Mouse (Mus musculus): Measurements from ENCODE around the gene Pcbd2. TPM values are rescaled to one million over a fixed set of nuclear protein-coding genes. Genes with fewer than 3 reads are reported as not detected.
"Not testable (repeated sequence)": the region's sequence is repeated elsewhere in the genome, so short reads cannot be mapped to it uniquely, and the experiment has no call there.

Gene Pcbd2
- polyA plus RNA-seq (2015; fragmentation: Nextera tagmentation; extraction: Ambion mirVana), result 24.5 and 25.9 TPM in 2 replicates

DNA sequence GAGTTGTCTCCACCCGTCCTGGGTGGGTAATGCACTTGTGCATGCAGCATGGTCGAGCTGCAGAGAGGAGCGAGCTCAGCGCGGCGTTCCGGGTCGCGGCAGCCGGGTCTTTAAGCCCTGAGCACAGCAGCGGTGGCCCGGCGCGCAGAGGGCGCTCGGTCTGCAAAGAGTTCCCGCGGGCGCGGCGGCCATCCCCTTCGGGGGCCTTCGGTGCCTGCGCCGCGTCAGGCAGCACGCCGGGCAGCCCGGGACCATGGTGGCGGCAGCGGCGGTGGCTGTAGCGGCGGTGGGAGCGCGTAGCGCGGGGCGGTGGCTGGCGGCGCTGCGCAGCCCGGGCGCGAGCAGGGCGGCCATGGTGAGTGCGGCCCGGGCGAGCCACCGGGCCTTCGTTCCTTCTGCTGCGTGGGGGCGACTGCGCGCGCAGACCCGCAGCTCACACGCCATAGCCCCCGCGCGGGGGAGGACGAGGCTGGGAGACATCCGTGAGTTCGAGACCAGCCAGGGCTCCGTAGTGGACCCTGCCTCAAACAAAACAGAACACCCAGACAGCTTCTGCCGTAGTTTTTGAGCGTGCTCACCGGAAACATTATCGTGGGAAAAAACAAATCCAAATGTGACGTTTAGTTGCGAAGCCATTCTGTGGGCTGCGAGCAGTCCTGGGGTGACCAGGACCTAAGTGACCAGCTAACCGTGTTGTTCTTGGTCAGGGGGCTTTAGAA, at the start of gene Pcbd2:
Pcbd2 (plus strand) TSS at position 249 of the 719 bp plus-strand sequence.
- Histone ChIP-seq H3K36me3 (ENCODE audit: poor library complexity, severe bottlenecking) (peaks cover 25% of the 10 kb centered on the region), H3K9ac (peak within 1 kb of the TSS; percentile 76), H3K27me3 (no peaks in the 10 kb centered on the region), H3K4me1 (no peaks in the 10 kb centered on the region), H3K4me3 (peak within 1 kb of the TSS; percentile 57), H3K9me3 (replicated peaks) (no peaks in the 10 kb centered on the region), H3K4me2 (peak within 1 kb of the TSS; percentile 69), H3K27ac (peak within 1 kb of the TSS; percentile 97)
- ATAC-seq, result peak; percentile 93
- under 1% methylated on average over 73 of the region's 73 CpGs for WGBS

DNA sequence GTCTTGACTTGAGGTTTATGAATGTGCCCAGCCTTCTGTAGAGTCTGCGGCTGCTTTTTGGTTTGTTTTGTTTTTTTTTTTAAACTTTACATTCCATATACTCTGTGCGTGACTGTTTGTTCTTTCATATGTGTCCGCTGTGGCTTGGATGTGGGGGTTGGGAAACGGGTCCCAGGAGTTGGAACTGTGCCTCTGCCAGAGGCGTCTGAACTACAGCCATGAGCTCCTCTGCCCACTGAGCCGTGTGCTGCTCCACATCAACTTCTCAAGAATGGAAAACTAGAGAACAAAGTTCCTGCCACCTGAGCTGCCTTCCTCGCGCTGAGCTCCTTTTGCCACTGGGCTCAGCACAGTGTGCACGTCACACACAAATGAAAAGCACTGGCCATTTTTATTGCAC, 45.0 kb upstream of the Pcbd2 start:
- no peaks in the 10 kb centered on the region for H3K4me1 ChIP-seq
- H3K9ac ChIP-seq, result no peak overlapping the region
- no peaks in the 10 kb centered on the region for H3K9me3 ChIP-seq (replicated peaks)
- WGBS, result 87% methylated on average over 9 of the region's 9 CpGs
- no peak overlapping the region for H3K4me2 ChIP-seq
- ATAC-seq, result no peak
- no peak overlapping the region for H3K4me3 ChIP-seq
- H3K27ac ChIP-seq, result no peak overlapping the region
- H3K36me3 ChIP-seq (ENCODE audit: poor library complexity, severe bottlenecking), result peaks cover 45% of the 10 kb centered on the region
- no peaks in the 10 kb centered on the region for H3K27me3 ChIP-seq

DNA sequence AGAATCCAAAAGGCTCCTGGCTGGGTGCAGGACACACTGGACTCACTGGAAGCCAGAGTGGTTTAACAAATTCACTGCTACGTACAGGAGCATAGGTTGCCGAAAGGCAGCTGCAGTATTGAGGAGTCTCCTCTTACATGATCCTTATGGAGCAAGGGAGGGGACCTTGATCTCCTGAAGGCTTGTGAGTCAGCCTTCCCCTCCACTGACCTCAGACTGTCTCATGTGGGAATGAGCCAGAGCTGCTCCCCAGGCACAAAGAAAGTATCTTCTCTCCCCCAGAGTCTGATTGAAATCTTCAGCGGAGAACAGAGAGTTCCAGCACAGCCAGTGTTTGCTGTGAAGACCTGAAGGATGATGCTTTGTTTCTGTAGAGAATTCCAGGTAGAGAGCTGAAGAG, 43.6 kb upstream of the Pcbd2 start:
- no peaks in the 10 kb centered on the region for H3K27me3 ChIP-seq
- peaks cover 8% of the 10 kb centered on the region; the same call in 1 of the 2 replicates for H3K4me1 ChIP-seq
- H3K36me3 ChIP-seq (ENCODE audit: poor library complexity, severe bottlenecking), result peaks cover 31% of the 10 kb centered on the region
- WGBS, result 95% methylated on average over 3 of the region's 3 CpGs
- no peak for ATAC-seq
- no peaks in the 10 kb centered on the region for H3K9me3 ChIP-seq (replicated peaks)
- H3K4me2 ChIP-seq, result no peak overlapping the region
- no peak overlapping the region for H3K27ac ChIP-seq
- no peak overlapping the region for H3K4me3 ChIP-seq
- H3K9ac ChIP-seq, result no peak overlapping the region

DNA sequence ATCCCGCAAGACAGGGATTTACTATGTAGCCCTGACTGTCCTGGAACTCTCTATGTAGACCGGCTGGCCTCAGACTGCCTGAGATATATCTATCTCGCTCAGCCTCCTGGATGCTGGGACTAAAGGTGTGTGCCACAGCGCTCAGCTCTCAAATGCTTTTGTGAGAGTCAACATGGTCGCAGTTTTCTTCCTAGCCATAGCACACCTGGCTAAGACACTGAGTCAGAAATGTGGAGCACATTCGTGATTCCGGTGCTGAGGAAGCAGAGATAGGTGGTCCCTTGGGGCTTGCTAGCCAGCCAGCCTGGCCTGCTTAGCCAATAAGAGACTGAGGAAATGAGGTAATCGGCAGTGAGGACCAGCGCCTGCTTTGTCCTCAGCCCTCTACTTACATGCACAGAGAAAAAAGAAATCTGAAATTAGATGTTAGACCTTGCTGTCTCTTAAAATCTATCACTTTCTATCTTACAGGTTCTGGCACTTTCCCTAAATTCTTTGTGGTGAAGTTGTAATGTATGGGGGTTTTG, 41.0 kb upstream of the Pcbd2 start:
- ATAC-seq, result no peak
- Histone ChIP-seq H3K27me3 (no peaks in the 10 kb centered on the region), H3K27ac (no peak overlapping the region)

DNA sequence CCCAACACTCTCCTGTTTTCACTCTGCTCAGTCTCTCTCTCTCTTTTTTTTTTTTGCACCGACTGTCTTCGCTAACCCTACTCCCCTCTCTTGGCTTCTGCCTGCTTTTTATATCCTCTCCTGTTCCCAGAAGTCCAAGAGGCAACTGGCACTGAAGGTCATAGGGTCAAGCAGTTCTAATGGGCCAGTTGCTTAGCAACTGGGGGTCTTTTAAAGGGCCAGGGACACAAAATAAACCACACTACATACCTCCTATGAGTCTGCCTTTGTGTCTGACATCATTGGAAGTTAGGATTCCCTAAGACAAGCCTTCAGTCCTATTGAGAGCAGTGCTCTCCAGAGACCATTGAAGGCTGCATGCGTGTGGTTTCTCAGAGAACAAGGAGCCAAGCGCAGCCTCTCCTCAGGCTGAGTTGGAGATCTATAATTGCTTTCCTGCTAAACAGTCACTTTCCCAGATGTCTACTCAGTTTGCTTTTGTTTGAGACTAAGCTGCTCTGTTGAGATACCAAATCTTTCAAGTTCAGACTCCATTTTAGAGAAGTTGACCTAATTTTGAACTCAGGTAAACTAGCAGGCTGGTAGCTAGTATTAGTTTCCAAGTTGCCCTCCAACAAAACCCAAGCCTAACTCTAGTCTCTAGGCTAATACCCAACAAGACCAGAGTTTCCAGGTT, 39.1 kb upstream of the Pcbd2 start:
- Histone ChIP-seq H3K4me3 (no peak overlapping the region), H3K27me3 (no peaks in the 10 kb centered on the region), H3K36me3 (ENCODE audit: poor library complexity, severe bottlenecking) (no peaks in the 10 kb centered on the region), H3K9me3 (replicated peaks) (no peaks in the 10 kb centered on the region), H3K4me1 (peaks cover 12% of the 10 kb centered on the region), H3K27ac (0 out of 2 replicates have a peak overlapping the region, but pooled peaks have one; percentile 6), H3K4me2 (no peak overlapping the region), H3K9ac (no peak overlapping the region)
- 20% methylated on average over 4 of the region's 4 CpGs for WGBS
- no peak for ATAC-seq

More for the DNA sequence above, 41.0 kb upstream of the Pcbd2 start:
- 81% methylated on average over 9 of the region's 9 CpGs for WGBS
- peaks cover 8% of the 10 kb centered on the region; the same call in 1 of the 2 replicates for H3K4me1 ChIP-seq
- peaks cover 8% of the 10 kb centered on the region; the same call in 1 of the 2 replicates for H3K36me3 ChIP-seq (ENCODE audit: poor library complexity, severe bottlenecking)
- H3K4me3 ChIP-seq, result no peak overlapping the region
- H3K9ac ChIP-seq, result no peak overlapping the region
- no peaks in the 10 kb centered on the region for H3K9me3 ChIP-seq (replicated peaks)
- no peak overlapping the region for H3K4me2 ChIP-seq

DNA sequence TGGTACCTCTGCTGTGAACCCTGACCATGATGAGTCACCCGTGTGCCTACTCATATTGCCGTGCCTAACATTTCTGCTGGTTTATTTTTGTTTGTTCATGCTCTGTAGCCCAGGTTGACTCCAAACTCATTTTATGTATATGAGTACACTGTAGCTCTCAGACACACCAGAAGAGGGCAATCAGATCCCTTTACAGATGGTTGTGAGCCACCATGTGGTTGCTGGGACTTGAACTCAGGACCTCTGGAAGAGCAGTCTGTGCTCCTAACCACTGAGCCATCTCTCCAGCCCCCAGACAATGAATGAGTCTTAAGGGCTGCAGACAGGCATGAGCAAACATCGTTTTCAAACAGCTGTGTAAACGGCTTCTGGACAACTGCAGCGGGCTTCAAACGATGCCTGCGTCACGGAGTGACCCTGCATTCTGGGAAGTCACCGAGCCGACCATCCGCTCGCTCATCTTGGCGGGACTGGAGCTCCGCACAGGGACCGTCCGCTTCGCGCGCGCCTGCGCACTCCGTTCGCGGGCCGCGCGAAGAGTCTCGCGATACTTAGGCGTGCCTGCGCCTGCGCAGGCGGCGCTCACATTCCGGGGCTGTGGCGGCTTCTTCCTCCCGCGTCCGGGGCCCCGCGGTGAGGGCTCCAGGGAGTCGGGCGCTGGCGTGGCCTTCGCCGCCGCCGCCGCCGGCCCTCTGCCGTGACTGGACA, 34.5 kb upstream of the Pcbd2 start, which contains the start of gene B230219D22Rik:
B230219D22Rik (plus strand) TSS at position 590 of the 708 bp plus-strand sequence.
- peak within 1 kb of the TSS; percentile 87 for H3K4me3 ChIP-seq
- H3K4me2 ChIP-seq, result peak within 1 kb of the TSS; percentile 78
- peak within 1 kb of the TSS; percentile 98 for H3K9ac ChIP-seq
- peak within 1 kb of the TSS; percentile 98 for H3K27ac ChIP-seq
- no peaks in the 10 kb centered on the region for H3K9me3 ChIP-seq (replicated peaks)
- H3K27me3 ChIP-seq, result no peaks in the 10 kb centered on the region
- 4% methylated on average over 45 of the region's 51 CpGs for WGBS
- ATAC-seq, result peak; percentile 98
- H3K4me1 ChIP-seq, result peaks cover 35% of the 10 kb centered on the region
- no peaks in the 10 kb centered on the region for H3K36me3 ChIP-seq (ENCODE audit: poor library complexity, severe bottlenecking)

DNA sequence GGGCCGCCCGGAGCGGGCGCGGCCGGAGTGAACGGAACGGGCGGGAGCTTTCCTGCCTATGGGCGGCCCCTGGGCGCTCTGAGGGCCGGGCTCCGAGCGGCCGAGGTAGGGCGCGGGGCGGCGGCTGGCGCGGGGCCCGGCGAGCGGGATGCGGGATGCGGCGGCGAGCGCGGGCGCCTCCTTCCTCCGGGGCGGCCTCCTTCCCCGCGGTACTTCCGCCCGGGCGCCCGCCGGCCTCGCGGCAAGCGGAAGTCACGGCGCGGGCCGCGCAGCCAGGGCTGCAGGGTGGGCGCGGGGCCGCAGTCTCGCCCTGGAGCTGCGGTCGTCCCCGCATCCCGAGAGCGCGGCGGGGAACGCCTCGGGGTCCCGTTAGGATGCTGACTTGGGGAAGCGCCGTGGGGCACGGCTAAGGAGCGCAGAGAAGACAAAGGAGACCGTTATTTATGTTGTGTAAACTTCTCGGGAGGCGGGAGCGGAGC, 33.9 kb upstream of the Pcbd2 start:
- Histone ChIP-seq H3K4me1 (peaks cover 29% of the 10 kb centered on the region), H3K36me3 (ENCODE audit: poor library complexity, severe bottlenecking) (peaks cover 2% of the 10 kb centered on the region; the same call in 1 of the 2 replicates), H3K9me3 (replicated peaks) (no peaks in the 10 kb centered on the region), H3K4me2 (peak overlapping the region; percentile 78), H3K4me3 (peak overlapping the region; percentile 87), H3K27me3 (no peaks in the 10 kb centered on the region), H3K27ac (peak overlapping the region; percentile 98), H3K9ac (peak overlapping the region; percentile 98)
- WGBS, result under 1% methylated on average over 43 of the region's 70 CpGs
- ATAC-seq, result peak; percentile 67

DNA sequence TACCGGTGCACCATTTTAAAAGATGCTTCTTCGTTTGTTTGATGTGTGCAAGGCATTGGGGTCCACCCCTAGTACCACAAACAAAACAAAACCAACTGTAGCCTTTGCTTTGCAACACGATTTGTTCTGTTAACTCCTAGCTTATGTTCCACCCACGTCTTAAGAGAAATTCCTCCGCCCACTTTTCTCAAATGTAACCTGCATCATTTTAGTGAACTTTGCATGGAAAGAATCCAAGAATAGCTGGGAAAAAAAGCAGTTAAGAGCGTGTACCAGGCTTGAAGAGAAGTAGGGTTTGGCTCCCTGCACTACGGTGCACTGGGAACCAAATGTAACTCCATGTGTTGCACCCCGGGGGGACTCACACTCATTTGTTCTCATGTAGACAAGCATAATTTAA, 33.1 kb upstream of the Pcbd2 start:
- H3K4me3 ChIP-seq, result peak overlapping the region; percentile 87
- H3K9ac ChIP-seq, result peak overlapping the region; percentile 98
- peaks cover 11% of the 10 kb centered on the region for H3K36me3 ChIP-seq (ENCODE audit: poor library complexity, severe bottlenecking)
- H3K4me1 ChIP-seq, result peaks cover 29% of the 10 kb centered on the region
- H3K27me3 ChIP-seq, result no peaks in the 10 kb centered on the region
- ATAC-seq, result no peak
- H3K4me2 ChIP-seq, result peak overlapping the region; percentile 78
- H3K9me3 ChIP-seq (replicated peaks), result no peaks in the 10 kb centered on the region
- WGBS, result 18% methylated on average over 8 of the region's 8 CpGs
- 0 out of 2 replicates have a peak overlapping the region, but pooled peaks have one; percentile 98 for H3K27ac ChIP-seq

DNA sequence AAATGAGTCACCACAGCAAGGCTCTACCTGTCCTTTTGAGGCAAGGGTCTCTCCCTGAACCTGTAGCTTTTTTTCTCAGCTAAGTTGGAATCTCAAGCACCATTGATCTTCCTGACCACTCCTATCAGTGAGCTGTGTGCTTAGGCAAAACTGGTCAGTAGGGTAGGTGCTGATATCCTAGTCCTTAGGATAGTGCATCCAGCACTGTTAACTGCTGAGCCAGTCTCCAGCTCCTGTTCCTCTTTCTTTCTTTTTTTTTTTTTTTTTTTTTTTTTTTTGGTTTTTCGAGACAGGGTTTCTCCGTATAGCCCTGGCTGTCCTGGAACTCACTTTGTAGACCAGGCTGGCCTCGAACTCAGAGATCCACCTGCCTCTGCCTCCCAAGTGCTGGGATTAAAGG, 31.2 kb upstream of the Pcbd2 start:
- Histone ChIP-seq H3K36me3 (ENCODE audit: poor library complexity, severe bottlenecking) (peaks cover 29% of the 10 kb centered on the region), H3K4me1 (peaks cover 29% of the 10 kb centered on the region)
- H3K4me3 ChIP-seq; H3K9ac ChIP-seq; H3K27me3 ChIP-seq; H3K9me3 ChIP-seq (replicated peaks); ATAC-seq; H3K27ac ChIP-seq; H3K4me2 ChIP-seq: not testable (repeated sequence)
- WGBS, result 100% methylated on average over 1 of the region's 3 CpGs

DNA sequence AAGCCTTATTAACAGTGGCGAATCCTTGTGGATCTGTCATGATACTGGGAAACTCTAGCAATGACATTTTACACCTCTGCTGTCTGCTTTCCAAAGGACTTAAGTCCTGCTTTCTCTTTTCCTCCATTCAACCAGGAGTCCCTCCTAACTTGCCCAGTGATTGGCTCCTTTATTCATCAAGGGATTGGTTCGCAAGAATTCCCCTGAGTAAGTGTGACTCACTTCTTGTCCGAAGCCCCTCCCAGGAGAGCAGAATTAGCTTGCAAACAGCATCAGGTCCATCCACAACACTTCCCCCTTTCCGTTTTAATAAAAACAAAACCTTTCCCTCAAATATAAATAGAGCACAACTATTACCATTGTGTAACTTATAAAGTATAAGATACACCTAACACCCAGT, 22.9 kb upstream of the Pcbd2 start:
- ATAC-seq, result no peak
- Histone ChIP-seq H3K4me1 (no peaks in the 10 kb centered on the region), H3K9ac (no peak overlapping the region), H3K4me3 (no peak overlapping the region), H3K4me2 (no peak overlapping the region), H3K27ac (no peak overlapping the region), H3K36me3 (ENCODE audit: poor library complexity, severe bottlenecking) (peaks cover 52% of the 10 kb centered on the region), H3K27me3 (no peaks in the 10 kb centered on the region), H3K9me3 (replicated peaks) (no peaks in the 10 kb centered on the region)
- WGBS, result 90% methylated on average over 4 of the region's 4 CpGs

DNA sequence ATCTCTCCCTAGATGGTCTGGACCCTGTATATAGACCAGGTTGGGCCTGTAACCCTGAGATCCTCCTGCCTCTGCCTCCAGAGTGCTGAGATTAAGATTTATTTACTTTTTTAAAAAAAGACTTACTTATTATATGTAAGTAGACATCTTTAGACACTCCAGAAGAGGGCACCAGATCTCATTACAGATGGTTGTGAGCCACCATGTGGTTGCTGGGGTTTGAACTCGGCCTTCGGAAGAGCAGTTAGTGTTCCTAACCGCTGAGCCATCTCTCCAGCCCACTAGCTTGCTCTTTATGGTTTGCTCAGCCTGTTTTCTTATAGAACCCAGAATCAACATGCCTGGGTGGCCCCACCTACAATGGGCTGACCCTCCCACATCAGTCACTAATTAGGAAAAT, 14.3 kb upstream of the Pcbd2 start:
- no peak for ATAC-seq
- no peaks in the 10 kb centered on the region for H3K27me3 ChIP-seq
- WGBS, result 94% methylated on average over 3 of the region's 3 CpGs

More for the DNA sequence above, 14.3 kb upstream of the Pcbd2 start:
- no peak overlapping the region for H3K9ac ChIP-seq
- peaks cover 22% of the 10 kb centered on the region for H3K4me1 ChIP-seq
- H3K4me2 ChIP-seq, result no peak overlapping the region
- H3K27ac ChIP-seq, result no peak overlapping the region
- peaks cover 4% of the 10 kb centered on the region; the same call in 1 of the 2 replicates for H3K36me3 ChIP-seq (ENCODE audit: poor library complexity, severe bottlenecking)
- H3K9me3 ChIP-seq (replicated peaks), result no peaks in the 10 kb centered on the region
- no peak overlapping the region for H3K4me3 ChIP-seq

Measured in forebrain, embryonic 13.5 days (tissue).